Mouse (Mus musculus) spleen, adult 2 months (tissue): ENCODE results near the gene Dgat2.

Source experiments
- CTCF ChIP-seq: fragments of 200-500 bp; IDR thresholded peaks from 2 replicates; pipeline ENCODE4 v1.5.1; 2011; ENCODE audit warnings: mild to moderate bottlenecking, inconsistent platforms; ENCODE audit not compliant: insufficient read depth, insufficient read length, insufficient replicate concordance; ENCODE audit errors: extremely low read depth
- POLR2A ChIP-seq: fragments of 200-500 bp; IDR thresholded peaks from 2 replicates; pipeline ENCODE4 v1.6.1; 2011; ENCODE audit warnings: low read depth, low read length, inconsistent platforms

GRCm38 (mm10) chr7:99229411-99229810, 46.9 kb upstream of the Dgat2 start:
- TF ChIP-seq CTCF (peak; percentile 29; the same call in 1 of the 2 replicates), POLR2A (no peak)
